ENCODE assay signal across 8 mouse cellular contexts in genomic region chr7:6126690-6127448, GRCm38 (mm10). TPM values are rescaled to one million over a fixed set of nuclear protein-coding genes. Genes with fewer than 3 reads are reported as not detected.
DNase-seq lines count a peak whose midpoint lies in the region; ATAC-seq and TF ChIP-seq lines count a peak whose summit lies in the region.

No protein-coding gene starts in this region.

- no peak overlapping the region for H3K4me2 ChIP-seq in hindbrain, postnatal 0 days (ENCODE audit: low read depth, low read length)

- POLR2A ChIA-PET in Patski (lab: Charles Lee) = no interaction called here

- CTCF ChIA-PET in Patski (lab: Charles Lee) = interaction anchor here (0.9 to 6.4 kb wide), 14 partner anchors 9 to 91 kb away, joined by 3 to 62 read pairs (median 6); partner anchors contain the start of gene Zfp444

- no peaks in the 10 kb centered on the region for H3K27me3 ChIP-seq in Patski
- no peaks in the 10 kb centered on the region for H3K27me3 ChIP-seq in hindbrain, postnatal 0 days (ENCODE audit: insufficient read depth, low read length)

- no peaks in the 10 kb centered on the region for H3K36me3 ChIP-seq in hindbrain, postnatal 0 days (ENCODE audit: insufficient read depth, low read length)

- no peaks in the 10 kb centered on the region for H3K4me1 ChIP-seq in hindbrain, postnatal 0 days (ENCODE audit: insufficient read depth, low read length)

- ATAC-seq in Patski = peak; percentile 81
- ATAC-seq in hindbrain, postnatal 0 days = peak; percentile 79
- peak; percentile 97 for ATAC-seq in megakaryocyte, adult 5-6 weeks (ENCODE audit: poor library complexity, severe bottlenecking)

- no peak overlapping the region for H3K4me3 ChIP-seq in hindbrain, postnatal 0 days (ENCODE audit: low read length)

- DNase-seq in Patski (ENCODE audit: low read depth, low spot score) = peak; percentile 46
- peak; percentile 87 to 90 for DNase-seq in cerebellum, postnatal 14 days
- DNase-seq in frontal cortex, postnatal 36 days (ENCODE audit: low spot score in 2 of 2) = peak; percentile 80 to 92
- DNase-seq in hindbrain, postnatal 0 days (ENCODE audit: low spot score) = peak; percentile 91
- peak; percentile 88 to 90 for DNase-seq in left cerebral cortex, adult 18-20 months (ENCODE audit: low spot score in 2 of 2)
- DNase-seq in right cerebral cortex, adult 18-20 months = peak; percentile 89
- peak; percentile 85 for DNase-seq in urinary bladder, postnatal 14 days (ENCODE audit: low spot score)

- in situ Hi-C loops in Patski (cut with MboI; ENCODE audit: low pct_unique_long_range_greater_than_20kb) = loop anchor here (5.0 kb wide), 1 partner anchor 45 kb away; the partner anchor contains the start of gene Zfp444

- no peak overlapping the region for H3K9ac ChIP-seq in hindbrain, postnatal 0 days (replicated peaks; ENCODE audit: low read length)

- no peaks in the 10 kb centered on the region for H3K9me3 ChIP-seq in hindbrain, postnatal 0 days (ENCODE audit: low read length)

- 35% methylated on average over 7 of the region's 7 CpGs for WGBS in hindbrain, postnatal 0 days

- peak; percentile 84 for TF ChIP-seq CTCF in Patski (IDR thresholded peaks at IDR 0.05)
- TF ChIP-seq CTCF in hindbrain, postnatal 0 days (IDR thresholded peaks at IDR 0.05; ENCODE audit: low read depth) = peak; percentile 97

- peak overlapping the region; percentile 62 for H3K27ac ChIP-seq in hindbrain, postnatal 0 days

RNA-seq across cellular contexts. Expression of gene Zfp787, which starts 28.9 kb away (rescaled TPM):
- polyA plus RNA-seq in Patski (2021) = 31.1 TPM
- total RNA-seq in hindbrain, postnatal 0 days (2014; rRNA removed) = 71.0 and 85.9 TPM in 2 replicates
- 53.9 and 61.4 TPM in 2 replicates for polyA plus RNA-seq in hindbrain, postnatal 0 days (2015; fragmentation: Nextera tagmentation; extraction: Ambion mirVana)
- total RNA-seq in left cerebral cortex, adult 18-20 months (2021) = 10 to 100 TPM; 27.0 to 27.9 TPM
- total RNA-seq in megakaryocyte, adult 5-6 weeks (2015) = 11.9 and 17.0 TPM in 2 replicates
- 25.6 and 25.7 TPM in 2 replicates for total RNA-seq in megakaryocyte, adult 5-6 weeks (2017)

RNA-seq across cellular contexts. Expression of gene Zfp444, which starts 45.2 kb away (rescaled TPM):
- 30.6 TPM for polyA plus RNA-seq in Patski (2021)
- total RNA-seq in hindbrain, postnatal 0 days (2014; rRNA removed) = 84.3 and 105 TPM in 2 replicates
- polyA plus RNA-seq in hindbrain, postnatal 0 days (2015; fragmentation: Nextera tagmentation; extraction: Ambion mirVana) = 69.2 and 70.5 TPM in 2 replicates
- 10 to 100 TPM; 52.1 to 54.8 TPM for total RNA-seq in left cerebral cortex, adult 18-20 months (2021)
- 2.0 and 3.6 TPM in 2 replicates for total RNA-seq in megakaryocyte, adult 5-6 weeks (2015)
- 4.1 and 8.0 TPM in 2 replicates for total RNA-seq in megakaryocyte, adult 5-6 weeks (2017)
